Mouse (Mus musculus) hindbrain, postnatal 0 days (tissue): Measurements from ENCODE around the gene H60c. TPM values are rescaled to one million over a fixed set of nuclear protein-coding genes. Genes with fewer than 3 reads are reported as not detected.

Experiments
- ATAC-seq: fragments of 200-750 bp; cut with Nextera tagmentation; 2 replicates; pipeline ENCODE4 v1.8.0; 2017; ENCODE audit warnings: mild to moderate bottlenecking, moderate TSS enrichment, moderate library complexity
- DNase-seq: peaks from one replicate; pipeline ENCODE4 v3.0.0-alpha.2; 2015; ENCODE audit warnings: low spot score
- H3K27ac ChIP-seq: fragments of 300-500 bp; sonication (generic); 2 replicates; pipeline ENCODE4 v1.5.1; 2014; ENCODE audit warnings: mild to moderate bottlenecking
- H3K27me3 ChIP-seq: fragments of 300-500 bp; sonication (generic); 2 replicates; pipeline ENCODE4 v1.6.1; 2014; ENCODE audit warnings: low read length, mixed read lengths; ENCODE audit not compliant: insufficient read depth
- H3K36me3 ChIP-seq: fragments of 300-500 bp; sonication (generic); 2 replicates; pipeline ENCODE4 v1.6.1; 2014; ENCODE audit warnings: low read length, mixed read lengths; ENCODE audit not compliant: insufficient read depth
- H3K4me1 ChIP-seq: fragments of 300-500 bp; sonication (generic); 2 replicates; pipeline ENCODE4 v1.6.1; 2014; ENCODE audit warnings: antibody characterized with exemption, low read length, mixed read lengths; ENCODE audit not compliant: insufficient read depth
- H3K4me2 ChIP-seq: fragments of 300-500 bp; sonication (generic); 2 replicates; pipeline ENCODE4 v1.6.1; 2014; ENCODE audit warnings: low read depth, mild to moderate bottlenecking, low read length, moderate library complexity, mixed read lengths
- H3K4me3 ChIP-seq: fragments of 300-500 bp; sonication (generic); 2 replicates; pipeline ENCODE4 v1.5.1; 2014; ENCODE audit warnings: low read length
- H3K9ac ChIP-seq: fragments of 300-500 bp; sonication (generic); replicated peaks from 2 replicates; pipeline ENCODE4 v1.6.1; 2014; ENCODE audit warnings: mild to moderate bottlenecking, low read length, moderate library complexity, mixed read lengths
- H3K9me3 ChIP-seq: fragments of 300-500 bp; sonication (generic); 2 replicates; pipeline ENCODE4 v1.6.1; 2016; ENCODE audit warnings: low read length, mixed read lengths
- CTCF ChIP-seq: IDR thresholded peaks from 2 replicates; pipeline ENCODE4 v1.5.1; 2016; ENCODE audit warnings: antibody characterized with exemption, control low read depth, low read depth
- WGBS: fragments of 180-500 bp; shearing (Covaris S2); extraction: QIAGEN DNeasy Blood & Tissue Kit; methylation state at CpG from one replicate; pipeline ENCODE4 v1.1.7; 2014; 5-methylcytosine and 5-hydroxymethylcytosine counted together
- polyA plus RNA-seq: library from polyadenylated mRNA; unstranded; fragments of >200 nt; fragmentation: Nextera tagmentation; extraction: Ambion mirVana; gene quantifications from 2 replicates; pipeline ENCODE4 v1.2.1, GENCODE M21; 2015
- total RNA-seq: library from RNA; depleted of rRNA; stranded (reverse); fragments of >200 nt; gene quantifications from 2 replicates; pipeline ENCODE4 v1.2.3, GENCODE M21; 2014; rRNA removed

H60c gene
- total RNA-seq (not detected in 2 replicates), polyA plus RNA-seq (not detected in 2 replicates)

- DNase-seq: no peak
- H3K27me3 ChIP-seq: no peaks in the 10 kb centered on the region
- no peak for TF ChIP-seq CTCF
- H3K9me3 ChIP-seq: no peaks in the 10 kb centered on the region
- no peaks in the 10 kb centered on the region for H3K4me1 ChIP-seq
- H3K4me2 ChIP-seq: no peak within 1 kb of the TSS
- WGBS: 81% methylated on average over 8 of the region's 8 CpGs
- no peaks in the 10 kb centered on the region for H3K36me3 ChIP-seq
- H3K27ac ChIP-seq: no peak within 1 kb of the TSS
- no peak within 1 kb of the TSS for H3K9ac ChIP-seq
- no peak within 1 kb of the TSS for H3K4me3 ChIP-seq
- ATAC-seq: no peak
Observed at GRCm38 (mm10) chr10:3267671-3268070, at the start of gene H60c. TSS of gene H60c (minus strand) at chr10:3267771.

- H3K9ac ChIP-seq: no peak overlapping the region
- no peaks in the 10 kb centered on the region for H3K27me3 ChIP-seq
- no peaks in the 10 kb centered on the region for H3K36me3 ChIP-seq
- WGBS: 58% methylated on average over 1 of the region's 1 CpGs
- H3K4me3 ChIP-seq: no peak overlapping the region
- TF ChIP-seq CTCF: no peak
- DNase-seq (peak; percentile 25), ATAC-seq (0 out of 2 replicates have a peak, but pooled peaks have one; percentile 53)
- H3K4me1 ChIP-seq: no peaks in the 10 kb centered on the region
- H3K4me2 ChIP-seq: no peak overlapping the region
- no peak overlapping the region for H3K27ac ChIP-seq
- no peaks in the 10 kb centered on the region for H3K9me3 ChIP-seq
Observed at GRCm38 (mm10) chr10:3308821-3309206, 41.2 kb upstream of the H60c start.

- no peaks in the 10 kb centered on the region for H3K9me3 ChIP-seq
- H3K4me1 ChIP-seq: no peaks in the 10 kb centered on the region
- H3K4me3 ChIP-seq: no peak overlapping the region
- H3K36me3 ChIP-seq: no peaks in the 10 kb centered on the region
- 63% methylated on average over 4 of the region's 4 CpGs for WGBS
- no peaks in the 10 kb centered on the region for H3K27me3 ChIP-seq
- no peak for TF ChIP-seq CTCF
- no peak overlapping the region for H3K4me2 ChIP-seq
- DNase-seq (peak; percentile 18), ATAC-seq (peak; percentile 49; the same call in 1 of the 2 replicates)
- no peak overlapping the region for H3K27ac ChIP-seq
- no peak overlapping the region for H3K9ac ChIP-seq
Observed at GRCm38 (mm10) chr10:3308180-3308820, 40.7 kb upstream of the H60c start.

- TF ChIP-seq CTCF: no peak
- Histone ChIP-seq H3K4me1 (no peaks in the 10 kb centered on the region), H3K9ac (no peak overlapping the region), H3K27ac (no peak overlapping the region), H3K4me3 (no peak overlapping the region), H3K9me3 (no peaks in the 10 kb centered on the region), H3K36me3 (no peaks in the 10 kb centered on the region), H3K27me3 (no peaks in the 10 kb centered on the region), H3K4me2 (no peak overlapping the region)
- ATAC-seq: no peak
- WGBS: 50% methylated on average over 2 of the region's 2 CpGs
- peak; percentile 72 for DNase-seq
Observed at GRCm38 (mm10) chr10:3307752-3308151, 40.2 kb upstream of the H60c start.

DNA sequence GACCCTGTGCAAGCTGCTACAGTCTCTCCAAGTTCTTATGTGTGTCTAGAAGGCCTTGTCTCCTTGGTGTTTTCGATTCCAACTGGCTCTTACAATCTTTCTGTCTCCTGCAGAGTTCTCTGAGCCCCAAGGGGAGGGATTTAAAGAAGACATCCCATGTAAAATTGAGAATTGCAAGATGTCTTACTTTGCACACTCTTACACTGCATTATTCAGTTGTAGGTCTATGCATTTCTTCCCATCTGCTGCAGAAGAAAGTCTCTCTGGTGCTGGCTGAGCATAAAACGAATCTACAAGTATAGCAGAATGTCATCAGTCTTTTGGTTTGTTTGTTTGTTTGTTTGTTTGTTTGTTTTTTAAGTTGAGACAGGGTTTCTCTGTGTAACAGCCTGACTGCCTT, 26.4 kb upstream of the H60c start:
- Histone ChIP-seq H3K27me3 (no peaks in the 10 kb centered on the region), H3K4me2 (no peak overlapping the region), H3K4me1 (no peaks in the 10 kb centered on the region), H3K9ac (no peak overlapping the region), H3K4me3 (no peak overlapping the region), H3K27ac (no peak overlapping the region), H3K36me3 (no peaks in the 10 kb centered on the region), H3K9me3 (no peaks in the 10 kb centered on the region)
- 55% methylated on average over 2 of the region's 2 CpGs for WGBS
- DNase-seq (no peak), ATAC-seq (no peak)
- no peak for TF ChIP-seq CTCF

DNA sequence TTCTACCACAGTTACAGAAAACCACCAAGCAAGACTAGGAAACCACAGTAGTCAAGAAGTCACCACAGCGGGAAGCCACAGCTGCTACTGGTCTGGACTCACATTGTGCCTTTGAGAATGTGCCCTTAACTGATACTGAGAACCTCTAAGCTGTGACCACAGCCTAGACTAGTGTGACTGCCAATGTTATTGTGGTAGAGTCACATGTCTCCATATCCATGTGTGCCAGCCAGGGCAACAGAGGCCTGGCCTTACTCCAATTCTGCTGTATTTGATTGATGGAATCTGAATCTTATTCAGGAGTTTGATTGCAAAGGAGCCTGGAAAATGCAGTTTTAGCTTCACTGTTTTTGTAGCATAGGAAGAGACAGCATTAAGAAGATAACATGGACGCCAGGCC, 13.5 kb upstream of the H60c start:
- no peak overlapping the region for H3K4me2 ChIP-seq
- peak; percentile 8 for DNase-seq
- H3K4me3 ChIP-seq: no peak overlapping the region

DNA sequence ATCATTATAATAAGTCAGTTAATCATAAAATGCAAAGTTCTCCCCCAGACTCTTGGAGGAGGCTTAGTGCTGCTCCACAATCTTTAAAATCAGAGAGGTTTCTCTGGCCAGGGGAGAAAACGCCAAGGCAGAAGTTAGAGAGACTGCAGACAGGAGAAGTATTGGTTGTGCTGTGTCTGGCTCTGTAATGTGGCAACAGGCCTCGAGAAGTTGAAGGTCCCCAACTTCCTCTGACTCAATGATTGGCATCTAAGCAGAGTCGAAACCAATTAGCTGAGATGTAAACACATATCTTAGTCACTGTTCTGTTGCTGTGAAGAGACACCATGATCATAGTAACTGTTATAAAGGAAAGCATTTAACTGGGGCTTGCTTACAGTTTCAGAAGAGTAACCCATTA, 6.5 kb upstream of the H60c start:
- Histone ChIP-seq H3K4me2 (no peak overlapping the region), H3K9ac (no peak overlapping the region), H3K4me3 (no peak overlapping the region), H3K27me3 (no peaks in the 10 kb centered on the region), H3K27ac (no peak overlapping the region), H3K9me3 (no peaks in the 10 kb centered on the region), H3K36me3 (no peaks in the 10 kb centered on the region), H3K4me1 (no peaks in the 10 kb centered on the region)
- no peak for TF ChIP-seq CTCF
- WGBS: 80% methylated on average over 3 of the region's 3 CpGs
- DNase-seq: no peak
- no peak for ATAC-seq

More for the DNA sequence above, 13.5 kb upstream of the H60c start:
- H3K9me3 ChIP-seq: no peaks in the 10 kb centered on the region
- no peaks in the 10 kb centered on the region for H3K4me1 ChIP-seq
- WGBS: 77% methylated on average over 2 of the region's 2 CpGs
- H3K36me3 ChIP-seq: no peaks in the 10 kb centered on the region
- ATAC-seq: no peak
- H3K9ac ChIP-seq: no peak overlapping the region
- no peak for TF ChIP-seq CTCF
- H3K27me3 ChIP-seq: no peaks in the 10 kb centered on the region
- H3K27ac ChIP-seq: no peak overlapping the region
